Mouse (Mus musculus) kidney, postnatal 25 days (tissue): ENCODE data around the gene Tpbpb.
"Not testable (repeated sequence)": the region's sequence is repeated elsewhere in the genome, so short reads cannot be mapped to it uniquely, and the experiment has no call there.

ENCODE experiments used
- DNase-seq, 2 experiments: peaks; one replicate each; pipeline ENCODE4 v3.0.0; 2021; ENCODE audit warnings: mixed read lengths in 2 of 2

Tpbpb gene

GRCm38 (mm10) chr13:60904780-60905179 lies at the start of gene Tpbpb:
Gene Tpbpb (minus strand): TSS chr13:60904880.
- not testable (repeated sequence) for DNase-seq

DNA sequence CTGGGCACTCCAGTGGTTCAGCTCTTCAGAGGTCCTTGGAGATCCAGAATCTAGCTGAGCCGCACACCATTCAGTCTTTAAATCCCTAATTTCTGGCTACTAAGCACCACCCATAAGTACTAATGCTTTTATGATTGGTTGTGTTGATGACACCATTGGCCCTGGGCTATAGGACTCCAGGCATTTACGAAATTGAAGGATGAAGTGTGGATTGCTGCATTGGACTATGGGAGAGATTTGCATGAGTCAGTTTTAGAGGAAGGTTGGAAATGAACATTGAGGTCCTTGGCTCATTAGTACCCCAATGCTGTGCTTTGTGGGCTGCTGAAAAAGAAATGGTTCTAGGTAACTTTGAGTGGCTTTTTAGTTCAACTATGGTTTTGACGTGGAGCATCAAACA lies 37.2 kb upstream of the Tpbpb start, which contains the start of gene Tpbpa:
Gene Tpbpa, minus strand, starts transcription at position 101 of the 400 bp plus-strand sequence.
- DNase-seq: not testable (repeated sequence)

DNA sequence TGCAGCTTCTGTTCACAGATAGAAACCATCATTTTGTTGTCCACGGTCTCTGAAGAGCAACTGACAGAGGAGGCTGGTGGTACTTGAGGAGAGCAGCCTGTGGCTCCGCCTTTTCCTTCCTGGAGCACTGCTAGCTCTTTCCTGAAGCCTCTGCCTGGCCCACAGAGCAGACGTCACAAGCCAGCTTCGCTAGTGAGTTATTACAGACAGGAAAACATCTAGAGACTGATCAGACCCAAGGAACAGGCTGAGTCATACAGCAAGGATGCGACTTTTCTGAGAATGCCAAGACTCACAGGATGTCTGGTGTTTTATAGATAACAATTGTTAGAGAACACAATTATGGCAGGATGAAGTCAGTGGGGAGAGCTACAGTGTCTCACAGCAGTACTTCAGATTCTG lies 31.8 kb upstream of the Tpbpb start, which contains the start of the genes Gm49391 and Ctla2a:
Gene Gm49391, minus strand, starts transcription at position 72 of the 402 bp plus-strand sequence.
Gene Ctla2a, minus strand, starts transcription at position 126 of the 402 bp plus-strand sequence.
- peak; percentile 54 to 84 for DNase-seq

GRCm38 (mm10) chr13:60935490-60935889 lies 30.8 kb upstream of the Tpbpb start, which contains the start of gene Gm49393:
Gene Gm49393 (minus strand): TSS chr13:60935590.
- DNase-seq: not testable (repeated sequence)

DNA sequence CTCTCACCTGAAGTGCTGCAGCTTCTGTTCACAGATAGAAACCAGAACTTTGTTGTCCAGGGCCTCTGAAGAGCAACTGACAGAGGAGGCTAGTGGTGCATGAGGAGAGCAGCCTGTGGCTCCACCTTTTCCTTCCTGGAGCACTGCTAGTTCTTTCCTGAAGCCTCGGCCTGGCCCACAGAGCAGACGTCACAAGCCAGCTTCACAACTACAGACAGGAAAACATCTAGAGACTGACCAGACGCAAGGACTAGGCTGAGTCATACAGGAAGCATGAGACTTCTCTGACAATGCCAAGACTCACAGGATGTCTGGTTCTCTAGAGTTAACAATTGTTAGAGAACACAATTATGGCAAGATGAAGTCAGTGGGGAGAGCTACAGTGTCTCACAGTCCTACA lies 7.4 kb downstream of the Tpbpb start, which contains the start of gene Ctla2b:
Gene Ctla2b, minus strand, starts transcription at position 120 of the 400 bp plus-strand sequence.
- peak; percentile 54 to 84 for DNase-seq

GRCm38 (mm10) chr13:60896794-60897193 lies 7.9 kb downstream of the Tpbpb start, which contains the start of gene Gm49392:
Gene Gm49392 (minus strand): TSS chr13:60896894.
- not testable (repeated sequence) for DNase-seq

GRCm38 (mm10) chr13:60895406-60896160 lies 9.1 kb downstream of the Tpbpb start:
- no peak for DNase-seq

DNA sequence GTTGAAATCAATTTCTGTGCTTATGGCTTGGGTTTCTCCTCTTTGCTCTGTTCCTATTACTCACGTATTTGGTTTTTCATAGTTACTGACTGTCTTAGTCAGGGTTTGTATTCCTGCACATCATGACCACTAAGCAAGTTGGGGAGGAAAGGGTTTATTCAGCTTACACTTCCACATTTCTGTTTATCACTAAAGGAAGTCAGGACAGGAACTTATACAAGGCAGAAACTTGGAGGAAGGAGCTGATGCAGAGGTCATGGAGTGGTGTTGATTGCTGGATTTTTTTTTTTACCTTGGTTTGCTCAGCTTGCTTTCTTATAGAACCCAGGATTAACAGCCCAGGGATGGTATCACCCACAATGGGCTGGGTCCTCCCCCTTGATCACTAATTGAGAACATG lies 12.4 kb downstream of the Tpbpb start:
- DNase-seq: no peak

DNA sequence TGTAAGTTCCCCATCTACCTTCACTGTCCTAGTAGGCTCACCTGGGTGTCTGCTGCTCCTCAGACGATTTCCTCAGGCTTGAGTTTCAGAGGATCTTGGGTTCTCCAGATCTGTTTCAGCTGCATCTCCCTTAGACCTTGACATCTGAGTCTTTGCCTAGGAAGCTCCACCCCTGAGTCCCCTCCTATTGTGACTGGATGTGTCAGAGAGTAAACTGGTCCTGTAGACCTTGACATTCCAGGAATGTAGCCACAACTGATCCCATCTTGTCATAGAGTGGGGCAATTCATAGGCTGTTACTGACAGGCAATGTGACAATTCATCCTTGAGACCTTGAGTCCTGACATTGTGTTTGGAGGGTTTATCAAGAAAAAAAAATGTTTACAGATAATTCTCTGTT lies 40.4 kb downstream of the Tpbpb start, which contains the start of gene 4930486L24Rik:
Gene 4930486L24Rik, minus strand, starts transcription at position 195 of the 400 bp plus-strand sequence.
- no peak for DNase-seq
